Mouse (Mus musculus): ENCODE measurements at regions not wholly inside any gene's neighbourhood (a gene's known extent, or its start where the extent isn't known, plus 50 kb on each side); places are given as distances from the start of the nearest gene placed in this dataset.
"Not testable (repeated sequence)": the region's sequence is repeated elsewhere in the genome, so short reads cannot be mapped to it uniquely, and the experiment has no call there.

DNA sequence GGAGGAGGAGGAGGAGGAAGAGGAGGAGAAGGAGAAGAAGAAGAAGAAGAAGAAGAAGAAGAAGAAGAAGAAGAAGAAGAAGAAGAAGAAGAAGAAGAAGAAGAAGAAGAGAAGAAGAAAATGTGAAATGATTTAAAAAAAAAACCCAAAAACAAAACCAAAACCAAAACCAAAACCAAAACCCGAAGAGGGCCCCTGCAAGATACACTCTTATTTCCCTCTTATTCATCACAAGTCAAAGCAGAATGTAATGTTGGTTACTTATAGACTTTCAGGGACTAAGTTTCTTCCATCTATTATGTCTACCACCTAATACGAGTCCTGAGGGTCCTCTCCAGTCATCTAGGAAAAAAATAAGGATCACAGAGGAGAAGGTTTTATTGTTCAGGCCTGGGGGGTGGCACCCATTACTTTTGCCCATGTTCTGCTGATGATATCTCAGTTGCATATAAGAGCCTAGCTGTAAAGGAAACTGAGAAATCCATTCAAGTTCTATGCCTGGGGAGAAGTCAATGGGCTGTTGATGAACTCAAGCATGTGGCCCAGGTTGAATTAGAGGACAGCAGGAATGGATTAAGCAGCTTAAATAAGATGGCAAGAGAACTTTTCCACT is 118.0 kb downstream of the Gm5426 start:
- no peak for DNase-seq

DNA sequence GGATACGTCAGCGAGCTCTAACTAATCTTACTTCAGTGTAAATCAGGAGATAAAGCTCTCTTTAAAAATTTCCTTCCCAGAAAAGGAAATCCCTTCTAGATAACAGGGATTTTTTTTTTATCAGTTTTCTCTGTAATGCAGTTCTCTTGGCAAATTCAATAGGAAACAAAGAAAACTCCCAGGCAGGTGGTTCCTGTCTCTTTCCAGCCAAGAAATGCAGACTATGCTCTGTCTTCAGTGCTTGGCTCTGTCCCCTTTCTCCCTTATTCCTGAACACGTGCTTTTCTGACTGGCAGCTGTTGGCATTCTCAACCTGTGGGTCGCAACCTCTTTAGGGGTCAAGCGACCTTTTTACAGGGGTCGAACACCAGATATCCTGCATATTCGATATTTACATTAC is 121.5 kb downstream of the Gm5426 start:
- DNase-seq: no peak

DNA sequence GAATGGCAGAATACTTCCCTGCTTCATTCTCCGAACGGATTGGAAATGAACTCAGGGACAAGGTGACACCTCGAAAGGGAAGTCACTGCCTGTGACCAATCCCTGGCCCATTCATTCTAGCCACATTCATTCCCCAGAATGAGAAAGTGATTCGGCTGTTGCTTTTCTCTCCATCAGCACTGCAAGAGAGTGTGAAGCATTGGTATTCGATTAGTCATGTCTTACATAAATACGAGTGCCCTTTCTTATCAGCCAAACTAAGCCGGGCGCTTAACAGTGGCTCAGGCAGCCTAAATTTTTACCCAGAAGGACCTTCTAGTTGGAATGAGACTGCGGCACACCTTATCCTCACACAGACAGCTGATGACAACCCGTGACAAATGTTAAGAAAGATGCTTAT is 122.8 kb downstream of the Gm5426 start:
- no peak for DNase-seq

DNA sequence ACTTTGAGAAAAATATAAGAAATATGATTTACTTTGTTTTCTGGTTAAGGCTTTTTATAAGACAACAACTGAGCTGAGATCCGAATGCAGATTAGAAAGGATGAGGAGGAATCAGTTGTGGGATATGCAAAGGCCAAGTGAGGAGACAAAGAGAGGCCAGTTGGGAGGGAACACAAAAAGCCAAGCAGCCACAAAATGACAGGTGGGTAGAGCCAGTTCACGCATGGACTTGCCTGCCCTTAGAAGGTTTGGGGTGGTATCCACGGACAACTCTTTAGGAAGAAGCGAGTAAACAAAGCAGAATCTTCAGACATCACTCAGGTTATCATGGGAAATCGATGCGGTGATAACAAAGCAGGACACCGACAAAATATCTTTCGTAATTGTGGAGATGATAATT is 123.2 kb downstream of the Gm5426 start:
- DNase-seq: no peak

DNA sequence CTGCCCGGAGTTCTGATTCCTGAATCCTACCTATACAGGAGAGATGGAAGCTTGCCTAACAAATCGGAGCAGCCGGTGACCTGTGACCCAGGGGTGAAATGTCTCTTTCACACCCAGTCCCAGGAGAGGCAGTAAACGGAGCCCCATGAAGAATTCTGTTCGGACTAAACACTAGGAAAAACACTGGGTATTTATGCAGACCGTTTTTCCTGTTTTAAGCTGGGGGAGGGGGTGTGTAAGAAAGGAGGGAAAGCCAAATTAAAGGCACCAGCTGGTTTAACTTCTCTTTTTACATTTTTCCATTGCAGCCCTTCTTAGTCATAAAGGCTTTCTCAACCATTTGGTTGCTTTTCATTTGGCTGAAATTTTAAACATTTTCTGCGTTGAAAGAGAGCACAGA is 127.1 kb downstream of the Gm5426 start:
- no peak for DNase-seq

DNA sequence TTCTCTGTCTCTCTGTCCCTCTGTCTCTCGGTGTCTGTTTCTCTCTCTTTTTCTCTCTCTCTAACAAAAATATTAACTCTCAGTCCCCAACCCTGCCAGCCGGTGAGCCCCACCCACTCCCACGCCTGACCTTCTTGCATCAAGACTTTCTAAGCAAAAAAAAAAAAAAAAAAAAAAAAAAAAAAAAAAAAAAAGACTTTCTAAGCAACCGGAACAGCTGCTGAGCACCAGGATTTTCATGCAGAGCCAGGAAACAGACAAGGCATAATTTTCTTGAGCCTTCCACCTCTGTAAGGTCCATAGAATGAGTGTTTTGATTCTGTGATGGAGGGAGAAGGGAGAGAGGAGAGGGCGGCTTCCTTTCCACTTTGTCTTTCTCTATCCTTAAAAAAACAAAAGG is 128.0 kb downstream of the Gm5426 start:
- DNase-seq: no peak

DNA sequence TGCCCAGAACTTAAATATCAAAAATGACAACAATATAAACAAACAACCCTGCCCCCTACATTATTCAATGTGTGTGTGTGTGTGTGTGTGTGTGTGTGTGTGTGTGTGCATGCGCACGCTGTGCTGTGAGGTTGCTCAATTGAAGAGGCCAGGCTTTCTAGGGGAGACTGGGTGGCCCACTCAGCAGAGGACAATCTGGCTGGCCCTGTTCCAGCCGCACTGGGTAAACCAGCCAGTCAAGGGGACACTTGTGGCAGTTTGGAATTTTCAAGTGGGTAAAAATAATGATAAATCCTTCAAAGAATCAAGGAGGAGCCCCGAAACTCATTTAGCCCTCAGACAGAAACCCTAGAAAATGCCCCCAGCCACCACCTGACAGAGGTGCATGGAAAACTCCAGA is 128.5 kb downstream of the Gm5426 start:
- DNase-seq: no peak

DNA sequence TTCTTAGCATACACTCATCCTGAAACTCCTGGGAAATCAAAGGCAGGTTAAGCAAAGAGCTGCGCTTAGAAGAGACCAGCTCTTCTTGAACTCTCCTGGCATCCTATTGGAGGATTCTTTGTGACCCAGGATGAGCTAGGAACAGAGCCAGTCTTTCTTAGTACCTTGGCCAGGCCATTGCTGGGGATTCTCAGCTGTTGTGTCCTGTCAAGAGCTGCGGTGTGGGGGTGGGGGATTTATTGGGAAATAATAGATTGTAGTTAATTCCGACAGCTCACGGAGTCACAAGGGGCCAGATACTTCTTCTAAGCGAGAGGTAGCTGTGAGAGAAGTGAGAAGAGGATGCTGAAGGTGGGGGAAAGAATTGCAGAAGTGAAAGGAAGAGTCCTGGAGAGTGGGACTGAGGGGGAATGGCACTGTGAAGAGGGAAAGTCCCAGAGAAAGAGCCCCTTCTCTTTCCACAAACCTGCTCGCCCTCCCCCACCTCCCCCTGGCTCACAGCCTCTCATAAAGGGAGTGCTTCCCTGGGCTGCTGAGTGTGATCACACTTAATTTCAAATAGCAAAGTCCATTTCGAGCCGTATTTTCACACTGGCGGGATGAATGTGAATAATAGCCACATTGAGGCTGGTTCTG is 129.8 kb downstream of the Gm5426 start:
- DNase-seq: no peak

DNA sequence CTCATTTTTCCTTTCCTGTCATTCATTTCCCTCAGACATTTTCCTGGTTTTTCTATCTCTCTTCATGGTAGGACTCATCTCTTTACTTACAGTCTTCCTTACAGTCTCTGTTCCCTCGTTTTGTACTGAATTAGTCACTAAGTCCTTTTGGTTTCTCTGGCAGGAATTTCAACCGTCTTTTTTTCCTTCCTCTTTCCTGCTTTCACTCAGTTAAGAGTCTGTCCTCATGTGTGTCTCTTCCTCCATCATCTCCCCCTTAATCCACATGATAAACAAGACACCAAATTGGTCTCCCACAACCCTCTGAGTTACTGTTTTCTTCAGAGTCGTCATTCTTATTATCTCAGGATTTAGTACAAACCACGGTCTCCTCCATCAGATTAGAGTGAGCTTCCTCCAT is 131.2 kb downstream of the Gm5426 start:
- no peak for DNase-seq

DNA sequence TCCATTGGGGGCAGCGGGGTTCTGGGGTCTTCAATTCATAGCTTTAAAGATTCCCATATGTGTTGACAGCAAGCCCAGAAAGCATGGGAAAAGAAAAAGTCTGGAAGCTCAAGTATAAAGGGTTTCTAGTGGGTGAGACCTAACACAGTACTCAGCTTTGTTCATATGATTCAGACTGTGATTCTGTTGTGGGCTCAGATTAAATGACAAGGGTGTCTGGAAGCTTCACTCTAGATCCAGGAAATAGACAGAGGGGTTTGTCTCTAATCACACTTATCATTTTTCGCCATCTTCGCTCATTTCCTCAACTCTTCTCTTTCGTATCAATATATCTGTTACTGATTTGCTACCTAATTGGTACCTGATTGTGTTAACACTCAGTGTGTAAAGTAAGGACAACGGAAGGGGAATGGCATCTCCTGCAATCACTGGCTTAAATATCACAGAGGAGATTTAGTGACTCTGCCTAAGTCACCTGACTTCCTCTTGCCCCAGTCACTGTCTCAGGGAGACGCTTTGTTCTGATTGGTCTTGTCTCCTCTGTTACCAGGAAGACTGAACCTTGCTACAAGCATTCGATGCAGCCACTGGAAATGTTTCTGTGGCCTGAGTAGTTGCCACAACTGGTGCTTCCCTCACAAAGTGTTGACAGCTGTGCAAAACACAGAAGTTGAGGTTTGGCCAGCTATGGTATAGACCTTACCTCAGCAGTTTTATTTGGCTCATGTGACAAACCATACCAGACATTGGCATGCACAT is 137.4 kb downstream of the Gm5426 start:
- DNase-seq: peak; percentile 9

DNA sequence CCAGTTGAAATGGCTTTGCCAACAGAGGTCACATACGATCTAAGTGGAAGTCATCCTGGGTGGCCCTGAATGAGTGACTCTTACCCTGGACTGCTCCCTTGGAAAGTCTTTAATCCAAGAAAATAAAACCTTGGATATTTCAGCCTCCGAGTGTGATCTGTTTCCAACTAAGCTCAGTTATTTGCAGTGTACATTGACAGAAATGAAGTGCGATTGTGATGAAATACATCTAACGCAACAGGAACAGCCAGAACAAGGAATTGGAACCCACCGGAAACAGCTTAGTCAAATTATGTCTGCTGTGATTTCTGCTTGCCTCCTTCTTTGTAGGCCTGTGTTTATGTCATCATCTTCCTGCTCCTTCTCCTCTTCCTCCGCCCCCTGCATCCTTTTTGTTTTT is 143.7 kb downstream of the Gm5426 start:
- DNase-seq: no peak

DNA sequence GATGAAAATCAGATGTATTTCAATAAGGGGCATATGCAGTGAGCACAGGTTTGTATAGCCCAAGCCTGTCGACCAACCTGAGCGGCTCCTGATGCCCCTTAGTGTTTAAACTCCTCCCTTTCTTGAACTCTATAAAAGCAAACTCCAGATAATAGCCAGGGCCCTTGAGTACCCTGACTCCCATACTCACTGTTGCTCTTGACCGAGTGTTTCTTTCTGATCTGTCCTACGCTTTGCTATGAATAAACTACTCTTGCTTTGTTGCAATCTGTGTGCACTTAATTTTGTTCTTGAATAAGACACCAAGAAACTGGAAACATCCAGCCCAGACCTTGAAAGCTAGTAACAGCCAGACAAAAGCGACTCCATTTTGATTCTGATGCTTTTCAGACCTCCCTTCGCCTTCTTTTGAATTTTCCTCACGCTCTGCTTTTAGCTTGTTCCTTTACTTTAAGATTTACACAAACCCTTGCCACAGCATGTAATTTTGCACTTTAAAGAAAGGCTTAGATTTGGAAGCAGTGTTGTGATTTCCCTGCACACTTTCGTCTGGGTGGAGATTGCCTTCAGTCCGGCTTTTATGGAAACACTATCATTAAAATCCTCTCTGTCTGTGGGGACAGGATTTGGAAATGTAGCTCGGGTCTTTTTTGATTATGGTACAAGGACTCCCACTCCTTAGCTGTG is 149.1 kb downstream of the Gm5426 start:
- no peak for DNase-seq

DNA sequence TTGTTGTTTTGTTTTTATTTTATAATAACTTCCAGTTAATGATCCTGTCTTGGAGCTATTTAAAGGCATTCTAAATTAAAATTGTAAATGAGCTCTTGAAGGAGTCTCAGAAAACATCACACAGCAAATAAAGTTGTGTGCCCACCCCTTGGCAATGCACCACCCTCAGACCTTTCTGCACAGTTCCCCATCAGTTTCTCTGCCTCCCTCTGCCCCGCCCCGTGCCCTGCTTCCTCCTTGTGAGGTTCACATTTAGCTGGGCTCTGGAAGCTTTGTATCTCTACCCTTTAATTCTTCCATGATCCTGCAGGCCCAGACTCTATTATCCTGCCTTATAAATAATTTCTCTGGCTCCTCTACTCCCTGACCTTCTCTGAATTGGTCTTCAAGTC is 149.7 kb downstream of the Gm5426 start:
- DNase-seq: no peak

DNA sequence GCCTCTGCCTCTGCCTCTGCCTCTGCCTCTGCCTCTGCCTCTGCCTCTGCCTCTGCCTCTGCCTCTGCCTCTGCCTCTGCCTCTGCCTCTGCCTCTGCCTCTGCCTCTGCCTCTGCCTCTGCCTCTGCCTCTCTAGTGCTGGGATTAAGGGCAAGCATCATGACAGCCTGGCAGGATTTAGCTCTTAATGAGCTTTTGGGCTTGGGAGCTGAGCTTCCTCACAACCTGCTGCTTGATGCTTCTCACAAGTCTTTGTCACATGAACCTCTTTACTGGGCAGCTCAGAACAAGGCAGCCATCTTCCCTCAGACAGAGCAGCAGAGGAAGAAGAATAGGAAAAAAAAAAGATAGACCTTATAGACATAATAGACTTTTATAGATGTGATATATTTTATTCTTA is 152.6 kb downstream of the Gm5426 start:
- not testable (repeated sequence) for DNase-seq

DNA sequence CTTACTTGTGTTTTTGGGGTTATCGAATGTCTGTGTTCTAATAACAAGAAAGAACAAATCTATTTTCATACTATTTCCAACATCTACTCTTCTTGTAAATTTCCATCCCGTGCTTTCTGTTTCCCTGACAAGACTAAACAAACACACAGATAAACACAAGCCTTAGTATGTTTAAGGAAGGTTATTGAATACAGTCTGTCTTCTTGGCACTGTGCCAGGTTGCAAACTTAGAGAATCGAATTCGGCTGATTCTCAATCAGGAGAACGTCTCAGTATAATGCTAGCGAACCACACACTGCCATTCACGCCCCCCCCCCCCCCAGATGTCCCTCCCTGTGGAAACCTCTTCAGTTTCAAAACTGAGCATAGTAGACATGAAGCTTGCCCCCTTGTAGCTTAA is 157.2 kb downstream of the Gm5426 start:
- no peak for DNase-seq

DNA sequence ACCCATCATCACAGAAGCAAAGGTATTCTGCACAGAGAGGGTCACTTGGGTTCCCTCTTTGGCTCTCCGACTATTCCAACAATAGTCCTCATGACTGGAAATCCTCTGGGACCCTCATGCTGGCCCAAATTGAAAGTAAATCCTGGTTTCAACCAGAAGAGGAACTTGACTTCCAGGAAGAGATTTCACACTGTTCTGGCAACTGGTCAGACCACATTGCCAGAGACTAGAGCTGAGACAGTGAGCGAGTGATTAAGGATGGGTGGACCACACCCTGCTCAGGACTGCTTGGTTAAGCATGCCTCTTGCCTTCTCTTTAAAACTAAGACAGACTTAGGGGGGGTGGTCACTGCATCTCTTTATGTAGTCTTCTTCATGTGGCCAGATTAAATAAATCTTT is 158.3 kb downstream of the Gm5426 start:
- peak; percentile 27 for DNase-seq

DNA sequence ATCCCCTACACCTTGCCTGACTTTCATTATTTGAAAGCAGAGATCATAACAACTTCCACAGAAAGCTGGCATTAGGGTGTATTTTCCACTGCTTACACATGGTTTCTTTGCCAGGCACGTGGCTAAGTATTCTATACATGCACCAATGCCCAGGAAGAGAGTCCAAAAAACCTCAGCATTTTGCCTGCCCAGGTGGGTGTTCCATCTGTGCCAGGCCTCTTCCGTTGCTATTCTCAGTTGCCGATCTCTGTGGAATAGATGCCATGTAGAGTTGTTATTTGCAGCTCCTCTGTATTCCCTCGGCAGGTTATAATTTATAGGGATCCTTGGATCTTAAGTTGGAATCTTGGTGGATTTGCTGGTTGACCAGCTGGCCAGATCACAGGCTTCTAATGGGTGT is 161.3 kb downstream of the Gm5426 start:
- DNase-seq: peak; percentile 36

DNA sequence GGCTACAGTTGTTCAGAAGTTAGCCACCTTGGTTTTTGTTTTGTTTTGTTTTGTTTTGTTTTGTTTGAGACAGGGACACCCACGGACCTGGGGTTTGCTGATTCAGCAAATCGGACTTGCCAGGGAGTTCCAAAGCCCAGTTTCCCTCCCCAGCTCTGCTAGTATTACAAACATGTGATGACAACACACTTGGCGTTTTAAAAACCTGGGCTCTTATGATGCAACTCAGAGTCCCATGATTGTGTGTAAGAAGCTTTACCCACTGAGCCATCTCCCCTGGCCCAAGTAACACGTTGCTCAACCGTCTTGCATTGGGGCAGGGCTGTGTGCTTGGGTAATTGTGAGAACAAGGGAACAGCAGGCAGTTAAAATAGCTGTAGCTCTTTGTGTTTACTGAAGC is 162.2 kb downstream of the Gm5426 start:
- DNase-seq: no peak

DNA sequence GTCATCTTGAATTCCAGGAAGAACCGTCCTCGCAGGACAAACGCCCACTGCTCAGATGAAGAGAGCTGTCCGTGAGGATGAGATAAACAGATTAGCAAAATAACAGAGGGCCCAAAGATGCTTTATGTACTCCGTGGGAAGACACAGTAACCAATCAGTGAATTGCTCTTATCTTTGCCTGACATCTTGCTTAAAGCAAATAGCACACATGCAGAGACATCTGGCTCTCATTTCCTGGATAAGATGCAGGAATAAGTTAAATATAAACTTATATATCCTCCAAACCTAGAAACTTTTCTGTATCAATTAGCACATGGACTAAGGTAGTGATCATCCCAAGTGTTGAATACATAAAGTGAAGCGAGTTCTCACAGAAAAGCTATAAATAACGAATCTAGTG is 169.3 kb downstream of the Gm5426 start:
- no peak for DNase-seq

DNA sequence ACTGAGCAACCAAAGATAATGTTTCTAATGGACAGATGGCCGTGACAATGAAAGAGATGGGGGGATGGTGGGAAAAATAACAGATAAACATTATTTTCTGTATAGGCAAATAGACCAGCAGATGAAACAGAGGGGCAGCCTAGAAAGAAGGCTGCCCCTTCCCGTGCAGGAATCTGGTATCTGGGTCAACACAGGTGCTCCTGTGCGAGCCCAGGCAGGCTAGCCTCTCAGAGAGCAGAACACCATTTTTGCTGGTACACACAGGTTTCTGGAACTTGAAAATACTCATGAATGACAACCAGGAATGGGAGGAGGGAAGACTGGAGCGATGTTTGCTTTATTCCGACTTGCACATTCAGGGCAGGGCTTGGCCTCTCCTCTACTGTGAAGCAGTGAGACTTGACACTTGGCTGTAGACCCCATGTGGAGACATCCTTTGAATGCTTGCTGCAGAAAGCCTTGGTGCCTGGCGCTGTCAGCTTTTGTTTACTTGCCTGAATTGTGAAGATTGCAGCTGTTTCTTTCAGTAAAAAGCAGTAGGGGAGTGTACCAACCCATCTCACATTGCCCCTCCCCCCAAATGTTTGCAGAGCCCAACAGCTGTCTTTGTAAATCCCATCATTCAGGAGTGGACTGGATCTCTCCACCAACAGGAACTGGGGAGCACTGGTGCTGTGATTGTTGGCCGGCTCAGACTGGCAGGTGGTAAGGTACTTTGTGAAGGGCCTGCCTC is 172.5 kb downstream of the Gm5426 start:
- no peak for DNase-seq

DNA sequence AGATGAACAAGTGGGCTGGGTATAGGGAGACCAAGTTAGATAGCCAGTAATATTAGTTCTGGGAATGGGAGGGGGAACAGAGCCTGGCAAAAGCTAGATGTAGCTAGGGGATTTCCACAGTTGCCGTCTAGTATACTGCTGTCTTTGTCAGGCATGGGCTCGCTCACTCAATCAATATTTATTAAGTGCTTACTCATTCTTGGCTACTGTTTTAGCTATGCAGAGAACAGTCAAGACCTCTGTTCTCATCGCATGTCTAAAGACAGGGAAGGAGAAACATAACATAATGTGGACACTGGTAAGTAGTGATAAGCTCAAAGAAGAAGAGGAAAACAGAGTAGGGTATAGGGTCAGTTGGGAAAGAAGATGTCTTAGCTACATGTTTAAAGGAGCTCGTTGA is 173.4 kb downstream of the Gm5426 start:
- no peak for DNase-seq

DNA sequence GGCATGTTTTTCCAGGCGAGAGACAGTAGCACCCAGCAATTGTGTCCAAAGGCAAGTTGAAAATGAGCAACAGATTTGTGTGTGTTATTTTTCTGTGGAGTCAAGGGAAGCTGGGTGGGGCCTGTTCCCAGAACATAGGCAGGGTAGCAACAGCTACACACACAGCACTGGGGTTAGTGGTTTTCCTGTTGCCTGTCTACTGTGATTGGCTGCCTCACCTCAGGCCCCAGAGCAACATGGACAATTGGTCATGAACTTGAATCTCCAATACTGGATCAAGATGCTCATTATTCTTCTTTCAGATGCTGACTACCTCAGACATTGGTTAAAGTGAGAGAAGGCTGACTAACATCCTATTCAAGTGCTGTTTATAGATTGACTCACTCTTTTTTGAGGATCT is 188.9 kb downstream of the Gm5426 start:
- DNase-seq: no peak
